10 mouse cellular contexts compared by ENCODE assay signal in genomic region chr2:63513554-63514226, GRCm38 (mm10).
DNase-seq lines count a peak whose midpoint lies in the region; ATAC-seq lines count a peak whose summit lies in the region.
"Had no signal": no experiment of that assay in that cellular context is flagged by ENCODE, and none has a peak within 500 bp of the region (broad histone marks: within the 10 kb centered on the region; RNA-seq: fewer than 3 reads in every experiment).

No protein-coding gene starts in this region.

- H3K9ac ChIP-seq in forebrain, embryonic 11.5 days (ENCODE audit: low read length): no peak overlapping the region
- no peak overlapping the region for H3K9ac ChIP-seq in forebrain, embryonic 16.5 days (replicated peaks; ENCODE audit: low read depth, low read length)
- H3K9ac ChIP-seq in embryonic facial prominence, embryonic 14.5 days (ENCODE audit: low read depth, low read length): no peak overlapping the region
- H3K9ac ChIP-seq: limb, embryonic 15.5 days; neural tube, embryonic 12.5 days had no signal

- intact Hi-C loops in left cerebral cortex, postnatal 14 days (cut with DNase I): loop anchor here (10.0 kb wide), 1 partner anchor 191 kb away; no protein-coding TSS in a partner anchor
- intact Hi-C loops in left cerebral cortex, postnatal 4 days (cut with DNase I): loop anchor here (5.0 kb wide), 1 partner anchor 1339 kb away; no protein-coding TSS in a partner anchor

- DNase-seq in forebrain, embryonic 11.5 days (ENCODE audit: low spot score): no peak
- DNase-seq in left cerebral cortex, postnatal 14 days (ENCODE audit: low spot score in 2 of 2): peak; percentile 41 to 45
- DNase-seq in left cerebral cortex, postnatal 4 days: no peak
- DNase-seq in ES-CJ7 (ENCODE audit: low read depth, low spot score): peak; percentile 4
- peak; percentile 50 for DNase-seq in embryonic facial prominence, embryonic 14.5 days (ENCODE audit: low spot score)
- DNase-seq in B cell, adult 2 months: no peak
- DNase-seq in yolk sac, embryonic 10.5 days (ENCODE audit: low spot score): no peak

- H3K36me3 ChIP-seq in forebrain, embryonic 11.5 days (ENCODE audit: control insufficient read depth, insufficient read depth, low read length): no peaks in the 10 kb centered on the region
- no peaks in the 10 kb centered on the region for H3K36me3 ChIP-seq in forebrain, embryonic 16.5 days (ENCODE audit: control insufficient read depth, insufficient read depth)
- no peaks in the 10 kb centered on the region for H3K36me3 ChIP-seq in embryonic facial prominence, embryonic 14.5 days (ENCODE audit: control insufficient read depth, insufficient read depth, low read length)
- H3K36me3 ChIP-seq: limb, embryonic 15.5 days; neural tube, embryonic 12.5 days had no signal

- WGBS in forebrain, embryonic 11.5 days: 74% methylated on average over 1 of the region's 1 CpGs
- 59% methylated on average over 1 of the region's 1 CpGs for WGBS in forebrain, embryonic 16.5 days
- WGBS in embryonic facial prominence, embryonic 14.5 days: 79% methylated on average over 1 of the region's 1 CpGs

- no peak overlapping the region for H3K4me3 ChIP-seq in forebrain, embryonic 11.5 days (ENCODE audit: low read depth, low read length)
- no peak overlapping the region for H3K4me3 ChIP-seq in forebrain, embryonic 16.5 days (replicated peaks; ENCODE audit: low read length)
- no peak overlapping the region for H3K4me3 ChIP-seq in embryonic facial prominence, embryonic 14.5 days (ENCODE audit: low read depth, low read length)
- H3K4me3 ChIP-seq: limb, embryonic 15.5 days; neural tube, embryonic 12.5 days had no signal

- H3K4me2 ChIP-seq in forebrain, embryonic 11.5 days (ENCODE audit: low read depth, low read length, severe bottlenecking): no peak overlapping the region
- H3K4me2 ChIP-seq in forebrain, embryonic 16.5 days (ENCODE audit: low read length): no peak overlapping the region
- H3K4me2 ChIP-seq in embryonic facial prominence, embryonic 14.5 days (ENCODE audit: low read depth, low read length): no peak overlapping the region
- H3K4me2 ChIP-seq: limb, embryonic 15.5 days; neural tube, embryonic 12.5 days had no signal

- 0 out of 2 replicates have a peak, but pooled peaks have one; percentile 66 for ATAC-seq in forebrain, embryonic 11.5 days (replicated peaks; ENCODE audit: low FRiP score)
- no peak for ATAC-seq in forebrain, embryonic 16.5 days
- ATAC-seq in embryonic facial prominence, embryonic 14.5 days (ENCODE audit: low read depth): no peak

- H3K27ac ChIP-seq in forebrain, embryonic 11.5 days (ENCODE audit: low read depth, low read length): no peak overlapping the region
- no peak overlapping the region for H3K27ac ChIP-seq in forebrain, embryonic 16.5 days (ENCODE audit: low read length)
- H3K27ac ChIP-seq in embryonic facial prominence, embryonic 14.5 days (replicated peaks; ENCODE audit: low read depth, low read length): no peak overlapping the region
- H3K27ac ChIP-seq: limb, embryonic 15.5 days; neural tube, embryonic 12.5 days had no signal

- no peaks in the 10 kb centered on the region for H3K9me3 ChIP-seq in forebrain, embryonic 11.5 days (ENCODE audit: control insufficient read depth, low read length)
- H3K9me3 ChIP-seq in forebrain, embryonic 16.5 days (ENCODE audit: control insufficient read depth, low read length): no peaks in the 10 kb centered on the region
- H3K9me3 ChIP-seq in embryonic facial prominence, embryonic 14.5 days (ENCODE audit: control insufficient read depth, low read length): no peaks in the 10 kb centered on the region
- H3K9me3 ChIP-seq: limb, embryonic 15.5 days; neural tube, embryonic 12.5 days had no signal

- H3K27me3 ChIP-seq in forebrain, embryonic 11.5 days (ENCODE audit: control insufficient read depth, insufficient read depth, low read length): no peaks in the 10 kb centered on the region
- no peaks in the 10 kb centered on the region for H3K27me3 ChIP-seq in forebrain, embryonic 16.5 days (replicated peaks; ENCODE audit: control insufficient read depth, insufficient read depth, low read length)
- no peaks in the 10 kb centered on the region for H3K27me3 ChIP-seq in embryonic facial prominence, embryonic 14.5 days (replicated peaks; ENCODE audit: control insufficient read depth, insufficient read depth, low read length)
- H3K27me3 ChIP-seq: limb, embryonic 15.5 days; neural tube, embryonic 12.5 days had no signal

- H3K4me1 ChIP-seq in forebrain, embryonic 11.5 days (replicated peaks; ENCODE audit: control insufficient read depth, insufficient read depth, low read length): no peaks in the 10 kb centered on the region
- H3K4me1 ChIP-seq in forebrain, embryonic 16.5 days (replicated peaks; ENCODE audit: control insufficient read depth, insufficient read depth, low read length): no peaks in the 10 kb centered on the region
- H3K4me1 ChIP-seq in embryonic facial prominence, embryonic 14.5 days (ENCODE audit: control insufficient read depth, insufficient read depth, low read length): no peaks in the 10 kb centered on the region
- H3K4me1 ChIP-seq: limb, embryonic 15.5 days; neural tube, embryonic 12.5 days had no signal

Comparison
In these comparisons a context has a peak if more than half of its experiments do, and no peak if none do; other contexts are left out.
1. DNase-seq: peak in left cerebral cortex, postnatal 14 days (2 of 2), ES-CJ7 (single experiment) and embryonic facial prominence, embryonic 14.5 days (single experiment); none in forebrain, embryonic 11.5 days (single experiment), left cerebral cortex, postnatal 4 days (single experiment), B cell, adult 2 months (0 of 2) and yolk sac, embryonic 10.5 days (single experiment).